Mouse (Mus musculus) CD4-positive, CD25-positive, alpha-beta regulatory T cell, adult 2 months (primary cell): ENCODE measurements around the gene Lrrc8d.

Experiments used
- DNase-seq: peaks from one replicate; pipeline ENCODE4 v3.0.0-alpha.2; 2012; ENCODE audit warnings: low read depth, low spot score

The Lrrc8d gene

GRCm38 (mm10) chr5:105684861-105685600 lies 14.7 kb upstream of the Lrrc8d start:
- peak; percentile 96 for DNase-seq

GRCm38 (mm10) chr5:105685780-105686305 lies 13.9 kb upstream of the Lrrc8d start:
- DNase-seq, result peak; percentile 24

GRCm38 (mm10) chr5:105686331-105686995 lies 13.3 kb upstream of the Lrrc8d start:
- peak; percentile 54 for DNase-seq

GRCm38 (mm10) chr5:105690502-105691454 lies 9.0 kb upstream of the Lrrc8d start:
- no peak for DNase-seq

- peak; percentile 75 for DNase-seq
Measured at GRCm38 (mm10) chr5:105691645-105692044, 8.1 kb upstream of the Lrrc8d start.

- no peak for DNase-seq
Measured at GRCm38 (mm10) chr5:105694339-105694930, 5.3 kb upstream of the Lrrc8d start.

GRCm38 (mm10) chr5:105696049-105696448 lies 3.7 kb upstream of the Lrrc8d start:
- DNase-seq, result peak; percentile 75

- no peak for DNase-seq
Measured at GRCm38 (mm10) chr5:105697886-105698285, 1.9 kb upstream of the Lrrc8d start.

GRCm38 (mm10) chr5:105698694-105699093 lies 1.1 kb upstream of the Lrrc8d start:
- peak; percentile 49 for DNase-seq

GRCm38 (mm10) chr5:105700070-105700851 lies 492 bp downstream of the Lrrc8d start:
- DNase-seq, result peak; percentile 93

GRCm38 (mm10) chr5:105701326-105701725 lies 1.6 kb downstream of the Lrrc8d start:
- peak; percentile 37 for DNase-seq

GRCm38 (mm10) chr5:105701844-105702243 lies 2.1 kb downstream of the Lrrc8d start:
- DNase-seq, result no peak

- DNase-seq, result no peak
Measured at GRCm38 (mm10) chr5:105702580-105703285, 3.0 kb downstream of the Lrrc8d start.

GRCm38 (mm10) chr5:105703286-105703655 lies 3.5 kb downstream of the Lrrc8d start:
- DNase-seq, result no peak

GRCm38 (mm10) chr5:105704573-105704972 lies 4.8 kb downstream of the Lrrc8d start:
- no peak for DNase-seq

- DNase-seq, result no peak
Measured at GRCm38 (mm10) chr5:105706635-105707034, 6.9 kb downstream of the Lrrc8d start.

- no peak for DNase-seq
Measured at GRCm38 (mm10) chr5:105708276-105708675, 8.5 kb downstream of the Lrrc8d start.

- DNase-seq, result no peak
Measured at GRCm38 (mm10) chr5:105710473-105710872, 10.7 kb downstream of the Lrrc8d start.

- no peak for DNase-seq
Measured at GRCm38 (mm10) chr5:105714446-105714845, 14.7 kb downstream of the Lrrc8d start.

- DNase-seq, result no peak
Measured at GRCm38 (mm10) chr5:105715095-105715494, 15.3 kb downstream of the Lrrc8d start.
